Mouse (Mus musculus): Measurements from ENCODE around the gene Klhl9. TPM values are rescaled to one million over a fixed set of nuclear protein-coding genes. Genes with fewer than 3 reads are reported as not detected.
A peak's percentile ranks its signal among the peaks of the same experiment; 100 is the strongest.

Gene Klhl9
- polyA plus RNA-seq, 1 experiment from 2014 or later: 151 TPM

GRCm38 (mm10) chr4:88727324-88727723 lies 5.1 kb upstream of the Klhl9 start:
- Histone ChIP-seq H3K9ac (ENCODE audit: low read length) (no peak overlapping the region), H3K4me2 (ENCODE audit: low read depth) (no peak overlapping the region), H3K36me3 (ENCODE audit: control insufficient read depth, insufficient read depth, low read length) (no peaks in the 10 kb centered on the region), H3K9me3 (ENCODE audit: control insufficient read depth, low read length) (no peaks in the 10 kb centered on the region), H3K4me1 (ENCODE audit: control insufficient read depth, insufficient read depth, low read length) (no peaks in the 10 kb centered on the region), H3K27ac (ENCODE audit: low read depth, low read length) (no peak overlapping the region), H3K27me3 (ENCODE audit: control insufficient read depth, insufficient read depth, low read length) (no peaks in the 10 kb centered on the region), H3K4me3 (ENCODE audit: low read depth, low read length) (no peak overlapping the region)
- 3% methylated on average over 1 of the region's 1 CpGs for WGBS
- no peak for ATAC-seq (ENCODE audit: insufficient read depth, low FRiP score, low TSS enrichment)
- DNase-seq (ENCODE audit: low spot score): no peak

- 86% methylated on average over 6 of the region's 6 CpGs for WGBS
- H3K4me2 ChIP-seq (ENCODE audit: low read depth): no peak overlapping the region
- DNase-seq (ENCODE audit: low spot score): no peak
- no peak overlapping the region for H3K9ac ChIP-seq (ENCODE audit: low read length)
- H3K4me3 ChIP-seq (ENCODE audit: low read depth, low read length): no peak overlapping the region
- no peaks in the 10 kb centered on the region for H3K4me1 ChIP-seq (ENCODE audit: control insufficient read depth, insufficient read depth, low read length)
- no peak overlapping the region for H3K27ac ChIP-seq (ENCODE audit: low read depth, low read length)
- no peaks in the 10 kb centered on the region for H3K27me3 ChIP-seq (ENCODE audit: control insufficient read depth, insufficient read depth, low read length)
- no peaks in the 10 kb centered on the region for H3K9me3 ChIP-seq (ENCODE audit: control insufficient read depth, low read length)
- ATAC-seq (ENCODE audit: insufficient read depth, low FRiP score, low TSS enrichment): no peak
- H3K36me3 ChIP-seq (ENCODE audit: control insufficient read depth, insufficient read depth, low read length): no peaks in the 10 kb centered on the region
These were observed 4.5 kb upstream of the Klhl9 start for GRCm38 (mm10) chr4:88726727-88727126.

- ATAC-seq (ENCODE audit: insufficient read depth, low FRiP score, low TSS enrichment): no peak
These were observed 1.3 kb upstream of the Klhl9 start for GRCm38 (mm10) chr4:88723497-88724090.

GRCm38 (mm10) chr4:88718715-88719114 lies 3.5 kb downstream of the Klhl9 start:
- Histone ChIP-seq H3K36me3 (ENCODE audit: control insufficient read depth, insufficient read depth, low read length) (peaks cover 4% of the 10 kb centered on the region), H3K4me3 (ENCODE audit: low read depth, low read length) (peak overlapping the region; percentile 23), H3K9ac (ENCODE audit: low read length) (no peak overlapping the region), H3K4me1 (ENCODE audit: control insufficient read depth, insufficient read depth, low read length) (peaks cover 23% of the 10 kb centered on the region), H3K27ac (ENCODE audit: low read depth, low read length) (no peak overlapping the region), H3K9me3 (ENCODE audit: control insufficient read depth, low read length) (no peaks in the 10 kb centered on the region), H3K27me3 (ENCODE audit: control insufficient read depth, insufficient read depth, low read length) (no peaks in the 10 kb centered on the region), H3K4me2 (ENCODE audit: low read depth) (peak overlapping the region; percentile 47)
- DNase-seq (ENCODE audit: low spot score): no peak
- ATAC-seq (ENCODE audit: insufficient read depth, low FRiP score, low TSS enrichment): no peak
- 74% methylated on average over 1 of the region's 1 CpGs for WGBS

More at GRCm38 (mm10) chr4:88723497-88724090, 1.3 kb upstream of the Klhl9 start:
- Histone ChIP-seq H3K27ac (ENCODE audit: low read depth, low read length) (no peak overlapping the region), H3K4me1 (ENCODE audit: control insufficient read depth, insufficient read depth, low read length) (peaks cover 20% of the 10 kb centered on the region), H3K36me3 (ENCODE audit: control insufficient read depth, insufficient read depth, low read length) (no peaks in the 10 kb centered on the region), H3K4me3 (ENCODE audit: low read depth, low read length) (no peak overlapping the region), H3K9ac (ENCODE audit: low read length) (no peak overlapping the region), H3K27me3 (ENCODE audit: control insufficient read depth, insufficient read depth, low read length) (no peaks in the 10 kb centered on the region), H3K9me3 (ENCODE audit: control insufficient read depth, low read length) (no peaks in the 10 kb centered on the region), H3K4me2 (ENCODE audit: low read depth) (no peak overlapping the region)
- 61% methylated on average over 8 of the region's 8 CpGs for WGBS
- DNase-seq (ENCODE audit: low spot score): no peak

- H3K36me3 ChIP-seq (ENCODE audit: control insufficient read depth, insufficient read depth, low read length): peaks cover 4% of the 10 kb centered on the region
- DNase-seq (ENCODE audit: low spot score): no peak
These were observed 7.2 kb downstream of the Klhl9 start for GRCm38 (mm10) chr4:88715059-88715458.

GRCm38 (mm10) chr4:88714281-88714680 lies 8.0 kb downstream of the Klhl9 start:
- Histone ChIP-seq H3K4me2 (ENCODE audit: low read depth) (no peak overlapping the region), H3K4me3 (ENCODE audit: low read depth, low read length) (no peak overlapping the region), H3K27me3 (ENCODE audit: control insufficient read depth, insufficient read depth, low read length) (no peaks in the 10 kb centered on the region), H3K9me3 (ENCODE audit: control insufficient read depth, low read length) (no peaks in the 10 kb centered on the region), H3K36me3 (ENCODE audit: control insufficient read depth, insufficient read depth, low read length) (peaks cover 4% of the 10 kb centered on the region), H3K4me1 (ENCODE audit: control insufficient read depth, insufficient read depth, low read length) (peaks cover 8% of the 10 kb centered on the region; the same call in 1 of the 2 replicates), H3K27ac (ENCODE audit: low read depth, low read length) (no peak overlapping the region), H3K9ac (ENCODE audit: low read length) (no peak overlapping the region)
- WGBS: 88% methylated on average over 1 of the region's 1 CpGs
- ATAC-seq (ENCODE audit: insufficient read depth, low FRiP score, low TSS enrichment): no peak
- DNase-seq (ENCODE audit: low spot score): no peak

More at GRCm38 (mm10) chr4:88715059-88715458, 7.2 kb downstream of the Klhl9 start:
- peaks cover 12% of the 10 kb centered on the region; the same call in 1 of the 2 replicates for H3K4me1 ChIP-seq (ENCODE audit: control insufficient read depth, insufficient read depth, low read length)
- no peaks in the 10 kb centered on the region for H3K27me3 ChIP-seq (ENCODE audit: control insufficient read depth, insufficient read depth, low read length)
- no peaks in the 10 kb centered on the region for H3K9me3 ChIP-seq (ENCODE audit: control insufficient read depth, low read length)
- H3K4me2 ChIP-seq (ENCODE audit: low read depth): no peak overlapping the region
- H3K9ac ChIP-seq (ENCODE audit: low read length): no peak overlapping the region
- no peak overlapping the region for H3K4me3 ChIP-seq (ENCODE audit: low read depth, low read length)
- H3K27ac ChIP-seq (ENCODE audit: low read depth, low read length): no peak overlapping the region
- no peak for ATAC-seq (ENCODE audit: insufficient read depth, low FRiP score, low TSS enrichment)

- DNase-seq (ENCODE audit: low spot score): no peak
- WGBS: 94% methylated on average over 1 of the region's 1 CpGs
These were observed 15.0 kb downstream of the Klhl9 start for GRCm38 (mm10) chr4:88707128-88707826.

GRCm38 (mm10) chr4:88705924-88706323 lies 16.3 kb downstream of the Klhl9 start:
- Histone ChIP-seq H3K4me2 (ENCODE audit: low read depth) (no peak overlapping the region), H3K27ac (ENCODE audit: low read depth, low read length) (no peak overlapping the region), H3K4me3 (ENCODE audit: low read depth, low read length) (no peak overlapping the region), H3K27me3 (ENCODE audit: control insufficient read depth, insufficient read depth, low read length) (no peaks in the 10 kb centered on the region), H3K36me3 (ENCODE audit: control insufficient read depth, insufficient read depth, low read length) (no peaks in the 10 kb centered on the region), H3K4me1 (ENCODE audit: control insufficient read depth, insufficient read depth, low read length) (no peaks in the 10 kb centered on the region), H3K9me3 (ENCODE audit: control insufficient read depth, low read length) (no peaks in the 10 kb centered on the region), H3K9ac (ENCODE audit: low read length) (no peak overlapping the region)
- no peak for DNase-seq (ENCODE audit: low spot score)
- 50% methylated on average over 3 of the region's 3 CpGs for WGBS
- no peak for ATAC-seq (ENCODE audit: insufficient read depth, low FRiP score, low TSS enrichment)

More at GRCm38 (mm10) chr4:88707128-88707826, 15.0 kb downstream of the Klhl9 start:
- no peaks in the 10 kb centered on the region for H3K36me3 ChIP-seq (ENCODE audit: control insufficient read depth, insufficient read depth, low read length)
- H3K9ac ChIP-seq (ENCODE audit: low read length): no peak overlapping the region
- H3K4me3 ChIP-seq (ENCODE audit: low read depth, low read length): no peak overlapping the region
- no peak for ATAC-seq (ENCODE audit: insufficient read depth, low FRiP score, low TSS enrichment)
- no peaks in the 10 kb centered on the region for H3K27me3 ChIP-seq (ENCODE audit: control insufficient read depth, insufficient read depth, low read length)
- no peak overlapping the region for H3K4me2 ChIP-seq (ENCODE audit: low read depth)
- no peak overlapping the region for H3K27ac ChIP-seq (ENCODE audit: low read depth, low read length)
- no peaks in the 10 kb centered on the region for H3K9me3 ChIP-seq (ENCODE audit: control insufficient read depth, low read length)
- no peaks in the 10 kb centered on the region for H3K4me1 ChIP-seq (ENCODE audit: control insufficient read depth, insufficient read depth, low read length)

GRCm38 (mm10) chr4:88699301-88699700 lies 23.0 kb downstream of the Klhl9 start:
- Histone ChIP-seq H3K27me3 (ENCODE audit: control insufficient read depth, insufficient read depth, low read length) (no peaks in the 10 kb centered on the region), H3K9me3 (ENCODE audit: control insufficient read depth, low read length) (no peaks in the 10 kb centered on the region), H3K9ac (ENCODE audit: low read length) (no peak overlapping the region), H3K27ac (ENCODE audit: low read depth, low read length) (no peak overlapping the region), H3K4me1 (ENCODE audit: control insufficient read depth, insufficient read depth, low read length) (no peaks in the 10 kb centered on the region), H3K36me3 (ENCODE audit: control insufficient read depth, insufficient read depth, low read length) (no peaks in the 10 kb centered on the region), H3K4me2 (ENCODE audit: low read depth) (no peak overlapping the region), H3K4me3 (ENCODE audit: low read depth, low read length) (no peak overlapping the region)
- ATAC-seq (ENCODE audit: insufficient read depth, low FRiP score, low TSS enrichment) (no peak), DNase-seq (ENCODE audit: low spot score) (no peak)
- WGBS: 86% methylated on average over 1 of the region's 1 CpGs

Measured in neural tube, embryonic 11.5 days (tissue).